Mouse (Mus musculus) embryonic fibroblast, embryonic 13.5 days (primary cell): Measurements from ENCODE around the gene Lhfpl2.

Experiments
- CTCF ChIP-seq: IDR thresholded peaks from 2 replicates; pipeline ENCODE4 v1.5.1; 2011; ENCODE audit warnings: mild to moderate bottlenecking, control low read depth, low read length, moderate library complexity, borderline replicate concordance; ENCODE audit not compliant: insufficient read depth
- POLR2A ChIP-seq: IDR thresholded peaks from 2 replicates; pipeline ENCODE4 v1.6.1; 2011; ENCODE audit warnings: low read depth, mild to moderate bottlenecking, control low read depth, low read length, moderate library complexity

- TF ChIP-seq CTCF: no peak
- TF ChIP-seq POLR2A: no peak
Measured at GRCm38 (mm10) chr13:94104866-94105475, 47.4 kb downstream of the Lhfpl2 start.
